Mouse (Mus musculus) neutrophil, adult 5-6 weeks (primary cell): ENCODE results near the gene Tex36. TPM values are rescaled to one million over a fixed set of nuclear protein-coding genes. Genes with fewer than 3 reads are reported as not detected.

Experiments used
- ATAC-seq: fragments of 151-379, 151-347 bp; 2 replicates; pipeline ENCODE4 v1.8.0; 2017; ENCODE audit warnings: mild to moderate bottlenecking, moderate TSS enrichment; ENCODE audit not compliant: insufficient number of reproducible peaks, poor library complexity, low FRiP score, severe bottlenecking; ENCODE audit errors: extremely low read depth
- total RNA-seq: library from RNA; stranded (forward); fragments of 200-1000 nt; gene quantifications from 2 replicates; pipeline ENCODE4 v1.2.3, GENCODE M21; 2017

The Tex36 gene
- total RNA-seq, 1 experiment from 2014 or later = not detected

GRCm38 (mm10) chr7:133543131-133543530 is 58.8 kb downstream of the Tex36 start:
- no peak for ATAC-seq

- ATAC-seq = no peak
Observed at GRCm38 (mm10) chr7:133537366-133537765, 64.6 kb downstream of the Tex36 start.

Other genes starting within 250 kb of the Tex36 start
- gene Edrf1, start 35.4 kb upstream of the Tex36 start, total RNA-seq = 58.2 and 71.7 TPM in 2 replicates
- gene Mmp21, start 77.9 kb upstream of the Tex36 start, total RNA-seq = not detected in 2 replicates
- gene Bccip, start 107.2 kb upstream of the Tex36 start, total RNA-seq = 69.9 and 75.0 TPM in 2 replicates
- 12.3 and 15.7 TPM in 2 replicates for gene Uros, start 107.9 kb upstream of the Tex36 start, total RNA-seq
- not detected in 2 replicates for gene Fank1, start 174.7 kb upstream of the Tex36 start, total RNA-seq
- 18.4 and 19.2 TPM in 2 replicates for gene Dhx32, start 180.6 kb upstream of the Tex36 start, total RNA-seq